Mouse (Mus musculus) kidney, postnatal 0 days (tissue): Measurements from ENCODE around the gene Arhgef1. TPM values are rescaled to one million over a fixed set of nuclear protein-coding genes. Genes with fewer than 3 reads are reported as not detected.

ENCODE experiments used
- ATAC-seq: fragments of 200-750 bp; cut with Nextera tagmentation; replicated peaks from 2 replicates; pipeline ENCODE4 v1.8.0; 2017; ENCODE audit warnings: low read depth, moderate number of reproducible peaks, moderate TSS enrichment, moderate library complexity; ENCODE audit not compliant: low FRiP score
- DNase-seq: peaks from one replicate; pipeline ENCODE4 v3.0.0-alpha.2; 2016; ENCODE audit warnings: low spot score
- H3K27ac ChIP-seq: fragments of 300-500 bp; sonication (generic); 2 replicates; pipeline ENCODE4 v1.5.1; 2014; ENCODE audit warnings: mild to moderate bottlenecking
- H3K27me3 ChIP-seq: fragments of 300-500 bp; sonication (generic); 2 replicates; pipeline ENCODE4 v1.6.1; 2014; ENCODE audit warnings: low read length, mixed read lengths; ENCODE audit not compliant: insufficient read depth
- H3K36me3 ChIP-seq: fragments of 300-500 bp; sonication (generic); 2 replicates; pipeline ENCODE4 v1.6.1; 2014; ENCODE audit warnings: low read length, mixed read lengths; ENCODE audit not compliant: insufficient read depth
- H3K4me1 ChIP-seq: fragments of 300-500 bp; sonication (generic); replicated peaks from 2 replicates; pipeline ENCODE4 v1.6.1; 2014; ENCODE audit warnings: antibody characterized with exemption, low read length, mixed read lengths; ENCODE audit not compliant: insufficient read depth
- H3K4me2 ChIP-seq: fragments of 300-500 bp; sonication (generic); 2 replicates; pipeline ENCODE4 v1.6.1; 2014; ENCODE audit warnings: mild to moderate bottlenecking, low read length, moderate library complexity, mixed read lengths
- H3K4me3 ChIP-seq: fragments of 300-500 bp; sonication (generic); replicated peaks from 2 replicates; pipeline ENCODE4 v1.5.1; 2014; ENCODE audit warnings: low read depth, low read length
- H3K9ac ChIP-seq: fragments of 300-500 bp; sonication (generic); 2 replicates; pipeline ENCODE4 v1.6.1; 2014; ENCODE audit warnings: low read depth, low read length
- H3K9me3 ChIP-seq: fragments of 300-500 bp; sonication (generic); replicated peaks from 2 replicates; pipeline ENCODE4 v1.6.1; 2016; ENCODE audit warnings: low read length, inconsistent platforms, mixed read lengths
- CTCF ChIP-seq: IDR thresholded peaks from 2 replicates; pipeline ENCODE4 v1.5.1; 2016; ENCODE audit warnings: antibody characterized with exemption, low read depth, mild to moderate bottlenecking, moderate library complexity
- WGBS: fragments of 180-500 bp; shearing (Covaris S2); extraction: QIAGEN DNeasy Blood & Tissue Kit; methylation state at CpG from one replicate; pipeline ENCODE4 v1.1.7; 2014; 5-methylcytosine and 5-hydroxymethylcytosine counted together
- polyA plus RNA-seq: library from polyadenylated mRNA; unstranded; fragments of >200 nt; fragmentation: Nextera tagmentation; extraction: Ambion mirVana; gene quantifications from 2 replicates; pipeline ENCODE4 v1.2.1, GENCODE M21; 2015

The Arhgef1 gene
- polyA plus RNA-seq, 1 experiment from 2014 or later: 63.6 TPM

- Histone ChIP-seq H3K4me3 (no peak overlapping the region), H3K27ac (no peak overlapping the region), H3K36me3 (peaks cover 71% of the 10 kb centered on the region), H3K9ac (no peak overlapping the region), H3K27me3 (no peaks in the 10 kb centered on the region), H3K4me1 (no peaks in the 10 kb centered on the region), H3K4me2 (no peak overlapping the region), H3K9me3 (no peaks in the 10 kb centered on the region)
- WGBS: 86% methylated on average over 9 of the region's 9 CpGs
- TF ChIP-seq CTCF: no peak
- ATAC-seq (0 out of 2 replicates have a peak, but pooled peaks have one; percentile 18), DNase-seq (no peak)
Observed at GRCm38 (mm10) chr7:24919728-24920127, 17.0 kb downstream of the Arhgef1 start.

DNA sequence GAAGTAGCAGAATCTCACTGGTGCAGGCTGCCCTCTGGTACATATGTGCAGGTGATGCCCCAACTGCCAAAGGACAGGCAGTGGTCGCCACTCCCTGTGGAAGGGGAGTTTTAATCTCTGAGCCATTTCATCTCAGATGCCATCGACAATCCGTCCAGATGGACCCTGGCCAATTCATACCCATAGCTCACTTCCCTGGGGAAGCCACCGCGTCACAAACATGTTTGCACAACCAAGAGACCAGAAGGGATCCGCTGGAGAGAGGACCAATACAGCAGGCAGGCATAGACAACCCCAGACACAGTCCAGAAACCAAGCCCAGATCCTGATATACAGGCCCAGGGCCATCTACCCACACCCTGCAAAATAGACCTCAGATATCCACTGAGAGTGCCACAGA is 27.8 kb downstream of the Arhgef1 start:
- Histone ChIP-seq H3K36me3 (peaks cover 7% of the 10 kb centered on the region; the same call in 1 of the 2 replicates), H3K27me3 (peaks cover 41% of the 10 kb centered on the region), H3K4me2 (no peak overlapping the region), H3K9ac (no peak overlapping the region), H3K4me1 (0 out of 2 replicates have a peak, but pooled peaks cover 4% of the 10 kb centered on the region), H3K9me3 (no peaks in the 10 kb centered on the region), H3K27ac (no peak overlapping the region), H3K4me3 (no peak overlapping the region)
- DNase-seq: no peak
- ATAC-seq: no peak
- no peak for TF ChIP-seq CTCF
- WGBS: 44% methylated on average over 6 of the region's 6 CpGs

- no peak for DNase-seq
- WGBS: 2% methylated on average over 14 of the region's 15 CpGs
- peaks cover 41% of the 10 kb centered on the region for H3K27me3 ChIP-seq
Observed at GRCm38 (mm10) chr7:24931651-24932050, 28.9 kb downstream of the Arhgef1 start.

DNA sequence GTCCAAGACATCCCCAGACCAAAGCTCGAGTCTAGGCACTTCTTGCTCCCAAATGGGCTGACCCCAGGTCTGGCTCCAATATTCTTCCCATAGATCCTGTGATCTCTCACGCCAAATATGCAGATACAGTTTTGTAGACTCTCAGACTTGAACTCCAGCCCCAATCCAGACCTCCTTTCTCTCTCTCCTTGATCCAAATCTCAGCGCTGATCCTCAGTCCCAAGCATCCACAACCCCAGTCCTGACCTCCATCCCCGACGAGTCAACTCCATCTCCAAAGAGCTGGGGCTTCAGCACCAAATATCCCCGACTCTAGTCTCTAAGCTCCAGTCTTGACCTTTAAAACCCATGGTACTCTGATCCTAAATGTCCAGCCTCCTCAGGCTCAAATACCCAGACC is 40.9 kb downstream of the Arhgef1 start:
- WGBS: 6% methylated on average over 6 of the region's 6 CpGs
- DNase-seq (no peak), ATAC-seq (no peak)
- Histone ChIP-seq H3K9ac (no peak overlapping the region), H3K4me3 (no peak overlapping the region), H3K27me3 (peaks cover 71% of the 10 kb centered on the region), H3K4me2 (no peak overlapping the region), H3K36me3 (no peaks in the 10 kb centered on the region), H3K9me3 (no peaks in the 10 kb centered on the region), H3K4me1 (no peaks in the 10 kb centered on the region), H3K27ac (no peak overlapping the region)
- TF ChIP-seq CTCF: no peak

More at GRCm38 (mm10) chr7:24931651-24932050, 28.9 kb downstream of the Arhgef1 start:
- TF ChIP-seq CTCF: no peak
- H3K36me3 ChIP-seq: 0 out of 2 replicates have a peak, but pooled peaks cover 4% of the 10 kb centered on the region
- ATAC-seq: no peak
- no peak overlapping the region for H3K9ac ChIP-seq
- H3K9me3 ChIP-seq: no peaks in the 10 kb centered on the region
- H3K4me1 ChIP-seq: 0 out of 2 replicates have a peak, but pooled peaks cover 4% of the 10 kb centered on the region
- no peak overlapping the region for H3K4me3 ChIP-seq
- H3K27ac ChIP-seq: no peak overlapping the region
- no peak overlapping the region for H3K4me2 ChIP-seq

DNA sequence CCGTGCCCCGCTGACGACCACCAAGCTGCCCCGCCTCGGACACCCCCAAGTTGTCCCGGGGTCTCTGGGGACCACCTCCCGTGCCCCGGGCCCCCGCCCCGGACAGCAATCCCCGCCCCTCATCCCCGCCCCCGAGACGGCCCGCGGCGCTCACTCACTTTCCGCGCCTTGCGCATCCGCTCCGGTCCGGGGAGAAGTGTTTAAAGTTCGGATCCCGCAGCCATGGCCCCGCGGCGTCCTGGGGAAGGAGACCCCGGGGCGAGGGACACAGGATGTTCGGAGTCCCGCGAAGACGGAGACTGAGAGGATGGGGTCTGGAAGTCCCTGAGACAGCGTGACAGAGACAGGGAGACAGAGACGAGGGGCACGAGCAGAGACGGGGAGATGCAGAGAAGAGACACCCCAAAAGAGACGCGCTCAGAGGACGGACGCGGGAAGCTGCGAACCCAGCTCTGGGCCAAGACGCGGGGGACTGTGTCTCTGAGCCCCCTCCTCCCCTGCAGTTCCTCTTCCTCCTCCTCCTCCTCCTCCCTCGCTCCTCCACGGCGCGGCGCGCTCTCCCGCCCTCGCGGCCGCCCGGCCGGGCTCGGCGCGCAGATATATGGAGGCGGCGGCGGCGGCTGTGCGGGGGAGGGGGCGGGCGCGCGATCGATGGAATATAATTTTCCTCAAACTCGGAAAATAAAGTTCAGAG is 41.7 kb downstream of the Arhgef1 start, which contains the start of gene Gm4881:
Gm4881 (minus strand) TSS at position 238 of the 694 bp plus-strand sequence.
- no peak for TF ChIP-seq CTCF
- Histone ChIP-seq H3K9ac (no peak within 1 kb of the TSS), H3K36me3 (no peaks in the 10 kb centered on the region), H3K4me3 (peak within 1 kb of the TSS; percentile 31), H3K27ac (no peak within 1 kb of the TSS), H3K9me3 (no peaks in the 10 kb centered on the region), H3K27me3 (peaks cover 77% of the 10 kb centered on the region), H3K4me2 (peak within 1 kb of the TSS; percentile 62), H3K4me1 (no peaks in the 10 kb centered on the region)
- 2% methylated on average over 54 of the region's 72 CpGs for WGBS
- ATAC-seq (no peak), DNase-seq (no peak)

DNA sequence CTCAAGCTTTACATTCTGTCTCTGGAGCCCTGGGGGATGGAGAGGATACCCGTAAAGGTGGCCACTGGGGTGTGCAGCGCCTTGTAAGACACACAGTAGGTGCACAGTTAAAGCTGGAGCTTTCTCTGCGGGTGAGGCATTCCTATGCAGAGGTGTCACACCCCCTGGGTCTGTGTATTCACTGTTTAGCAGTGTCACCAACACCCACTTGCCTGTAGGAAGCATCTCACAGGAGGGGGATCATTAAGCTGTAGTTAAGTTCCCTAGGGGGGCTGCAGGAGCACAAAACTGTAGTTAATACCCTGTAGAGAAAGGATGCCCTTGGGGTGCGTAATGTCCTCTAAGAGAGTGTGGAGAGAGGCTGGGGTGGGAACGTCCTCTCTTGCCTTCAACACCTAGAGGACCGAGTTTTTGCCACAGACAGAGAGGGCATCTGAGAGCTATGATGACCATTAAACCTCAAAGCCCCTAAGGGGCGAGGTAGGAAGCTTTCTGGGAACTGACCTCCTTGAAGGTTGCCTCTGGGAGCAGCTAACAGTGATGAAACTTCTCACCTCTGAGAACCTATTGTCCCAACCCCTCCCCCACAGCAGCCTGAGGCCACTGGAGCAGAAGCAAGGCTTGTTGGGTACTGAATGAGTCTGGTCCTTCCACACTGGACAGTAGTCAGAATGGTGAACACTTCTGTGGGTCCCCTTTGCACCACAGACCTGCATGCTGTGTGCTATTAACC is 44.8 kb downstream of the Arhgef1 start:
- no peaks in the 10 kb centered on the region for H3K4me1 ChIP-seq
- H3K4me2 ChIP-seq: no peak overlapping the region
- TF ChIP-seq CTCF: no peak
- 2% methylated on average over 7 of the region's 7 CpGs for WGBS
- no peak for ATAC-seq
- DNase-seq: no peak
- no peaks in the 10 kb centered on the region for H3K9me3 ChIP-seq
- no peaks in the 10 kb centered on the region for H3K36me3 ChIP-seq
- H3K4me3 ChIP-seq: no peak overlapping the region
- H3K27me3 ChIP-seq: peaks cover 95% of the 10 kb centered on the region
- no peak overlapping the region for H3K9ac ChIP-seq
- H3K27ac ChIP-seq: no peak overlapping the region
